Mouse (Mus musculus) embryonic facial prominence, embryonic 13.5 days (tissue): ENCODE measurements around the gene Rasgrf1. TPM values are rescaled to one million over a fixed set of nuclear protein-coding genes. Genes with fewer than 3 reads are reported as not detected.
A peak's percentile ranks its signal among the peaks of the same experiment; 100 is the strongest.

Source experiments
- ATAC-seq: fragments of 200-750 bp; cut with Nextera tagmentation; 2 replicates; pipeline ENCODE4 v1.8.0; 2017; ENCODE audit warnings: low read depth; ENCODE audit not compliant: insufficient number of reproducible peaks, insufficient read depth, low FRiP score, low TSS enrichment
- H3K27ac ChIP-seq: fragments of 300-500 bp; sonication (generic); 2 replicates; pipeline ENCODE4 v1.5.1; 2015; ENCODE audit warnings: moderate library complexity, mild to moderate bottlenecking, inconsistent platforms
- H3K27me3 ChIP-seq: fragments of 300-500 bp; sonication (generic); 2 replicates; pipeline ENCODE4 v1.6.1; 2015; ENCODE audit warnings: mild to moderate bottlenecking, inconsistent platforms
- H3K36me3 ChIP-seq: fragments of 300-500 bp; sonication (generic); 2 replicates; pipeline ENCODE4 v1.6.1; 2015; ENCODE audit warnings: mild to moderate bottlenecking, inconsistent platforms
- H3K4me1 ChIP-seq: fragments of 300-500 bp; sonication (generic); 2 replicates; pipeline ENCODE4 v1.6.1; 2015; ENCODE audit warnings: inconsistent platforms
- H3K4me2 ChIP-seq: fragments of 300-500 bp; sonication (generic); 2 replicates; pipeline ENCODE4 v1.6.1; 2015; ENCODE audit warnings: moderate library complexity, mild to moderate bottlenecking, inconsistent platforms
- H3K4me3 ChIP-seq: fragments of 300-500 bp; sonication (generic); 2 replicates; pipeline ENCODE4 v1.5.1; 2015; ENCODE audit warnings: mild to moderate bottlenecking, inconsistent platforms
- H3K9ac ChIP-seq: fragments of 300-500 bp; sonication (generic); 2 replicates; pipeline ENCODE4 v1.6.1; 2015; ENCODE audit warnings: mild to moderate bottlenecking, inconsistent platforms
- H3K9me3 ChIP-seq: fragments of 300-500 bp; sonication (generic); 2 replicates; pipeline ENCODE4 v1.6.1; 2016; ENCODE audit warnings: inconsistent platforms
- WGBS: fragments of 180-500 bp; shearing (Covaris S2); methylation state at CpG from one replicate; pipeline ENCODE4 v1.1.7; 2015; ENCODE audit warnings: mixed read lengths; 5-methylcytosine and 5-hydroxymethylcytosine counted together
- polyA plus RNA-seq: library from polyadenylated mRNA; unstranded; fragments of >200 nt; fragmentation: Nextera tagmentation; extraction: Ambion mirVana; gene quantifications from 2 replicates; pipeline ENCODE4 v1.2.1, GENCODE M21; 2015

Rasgrf1 gene
- polyA plus RNA-seq, 1 experiment from 2014 or later, result 0.80 TPM

GRCm38 (mm10) chr9:89879574-89879973 is 30.1 kb upstream of the Rasgrf1 start:
- Histone ChIP-seq H3K36me3 (no peaks in the 10 kb centered on the region), H3K9me3 (peaks cover 21% of the 10 kb centered on the region), H3K4me3 (peak overlapping the region; percentile 21; the same call in 1 of the 2 replicates), H3K4me1 (no peaks in the 10 kb centered on the region), H3K27ac (no peak overlapping the region), H3K9ac (no peak overlapping the region), H3K27me3 (peaks cover 65% of the 10 kb centered on the region), H3K4me2 (peak overlapping the region; percentile 44)
- no peak for ATAC-seq
- 61% methylated on average over 31 of the region's 31 CpGs for WGBS

- ATAC-seq, result no peak
- H3K36me3 ChIP-seq, result no peaks in the 10 kb centered on the region
- no peak overlapping the region for H3K4me3 ChIP-seq
- no peak overlapping the region for H3K9ac ChIP-seq
- no peak overlapping the region for H3K27ac ChIP-seq
- H3K4me2 ChIP-seq, result no peak overlapping the region
- 51% methylated on average over 7 of the region's 7 CpGs for WGBS
- no peaks in the 10 kb centered on the region for H3K4me1 ChIP-seq
- peaks cover 21% of the 10 kb centered on the region for H3K9me3 ChIP-seq
- H3K27me3 ChIP-seq, result peaks cover 66% of the 10 kb centered on the region
Observed at GRCm38 (mm10) chr9:89881552-89881951, 28.2 kb upstream of the Rasgrf1 start.

GRCm38 (mm10) chr9:89882583-89882982 is 27.1 kb upstream of the Rasgrf1 start:
- no peaks in the 10 kb centered on the region for H3K4me1 ChIP-seq
- no peak overlapping the region for H3K4me2 ChIP-seq
- no peaks in the 10 kb centered on the region for H3K36me3 ChIP-seq
- no peak overlapping the region for H3K4me3 ChIP-seq
- no peak for ATAC-seq
- H3K27ac ChIP-seq, result no peak overlapping the region
- H3K9ac ChIP-seq, result no peak overlapping the region
- WGBS, result 46% methylated on average over 7 of the region's 7 CpGs
- H3K9me3 ChIP-seq, result peaks cover 21% of the 10 kb centered on the region
- peaks cover 62% of the 10 kb centered on the region for H3K27me3 ChIP-seq

GRCm38 (mm10) chr9:89885701-89886218 is 23.9 kb upstream of the Rasgrf1 start:
- H3K27me3 ChIP-seq, result peaks cover 63% of the 10 kb centered on the region
- H3K9ac ChIP-seq, result no peak overlapping the region
- ATAC-seq, result no peak
- no peaks in the 10 kb centered on the region for H3K4me1 ChIP-seq
- no peaks in the 10 kb centered on the region for H3K36me3 ChIP-seq
- H3K4me3 ChIP-seq, result no peak overlapping the region
- H3K4me2 ChIP-seq, result no peak overlapping the region
- 0 out of 2 replicates have a peak, but pooled peaks cover 7% of the 10 kb centered on the region for H3K9me3 ChIP-seq
- no peak overlapping the region for H3K27ac ChIP-seq
- WGBS, result 34% methylated on average over 7 of the region's 7 CpGs

GRCm38 (mm10) chr9:89891534-89892293 is 18.0 kb upstream of the Rasgrf1 start:
- 68% methylated on average over 10 of the region's 10 CpGs for WGBS
- H3K4me2 ChIP-seq, result no peak overlapping the region
- H3K4me3 ChIP-seq, result no peak overlapping the region
- H3K4me1 ChIP-seq, result no peaks in the 10 kb centered on the region
- no peak overlapping the region for H3K27ac ChIP-seq
- no peaks in the 10 kb centered on the region for H3K9me3 ChIP-seq
- peaks cover 31% of the 10 kb centered on the region for H3K27me3 ChIP-seq
- no peaks in the 10 kb centered on the region for H3K36me3 ChIP-seq
- 0 out of 2 replicates have a peak, but pooled peaks have one; percentile 67 for ATAC-seq
- no peak overlapping the region for H3K9ac ChIP-seq

- Histone ChIP-seq H3K9ac (no peak overlapping the region), H3K27me3 (peaks cover 26% of the 10 kb centered on the region), H3K27ac (no peak overlapping the region), H3K4me3 (no peak overlapping the region), H3K36me3 (no peaks in the 10 kb centered on the region), H3K4me2 (no peak overlapping the region), H3K4me1 (no peaks in the 10 kb centered on the region), H3K9me3 (no peaks in the 10 kb centered on the region)
- ATAC-seq, result no peak
- 89% methylated on average over 5 of the region's 5 CpGs for WGBS
Observed at GRCm38 (mm10) chr9:89892540-89893188, 17.0 kb upstream of the Rasgrf1 start.

- no peak for ATAC-seq
- 28% methylated on average over 14 of the region's 14 CpGs for WGBS
- no peak overlapping the region for H3K27ac ChIP-seq
Observed at GRCm38 (mm10) chr9:89900111-89900824, 9.4 kb upstream of the Rasgrf1 start.

GRCm38 (mm10) chr9:89901184-89901583 is 8.5 kb upstream of the Rasgrf1 start:
- WGBS, result 57% methylated on average over 4 of the region's 4 CpGs
- ATAC-seq, result no peak
- Histone ChIP-seq H3K27me3 (peaks cover 33% of the 10 kb centered on the region), H3K4me2 (no peak overlapping the region), H3K36me3 (no peaks in the 10 kb centered on the region), H3K9me3 (no peaks in the 10 kb centered on the region), H3K9ac (no peak overlapping the region), H3K4me3 (no peak overlapping the region), H3K27ac (no peak overlapping the region), H3K4me1 (no peaks in the 10 kb centered on the region)

More at GRCm38 (mm10) chr9:89900111-89900824, 9.4 kb upstream of the Rasgrf1 start:
- H3K27me3 ChIP-seq, result peaks cover 24% of the 10 kb centered on the region
- no peak overlapping the region for H3K9ac ChIP-seq
- H3K9me3 ChIP-seq, result no peaks in the 10 kb centered on the region
- no peaks in the 10 kb centered on the region for H3K36me3 ChIP-seq
- H3K4me3 ChIP-seq, result no peak overlapping the region
- no peak overlapping the region for H3K4me2 ChIP-seq
- no peaks in the 10 kb centered on the region for H3K4me1 ChIP-seq

GRCm38 (mm10) chr9:89902813-89903212 is 6.9 kb upstream of the Rasgrf1 start:
- H3K4me1 ChIP-seq, result no peaks in the 10 kb centered on the region
- no peaks in the 10 kb centered on the region for H3K36me3 ChIP-seq
- no peak overlapping the region for H3K4me3 ChIP-seq
- no peak overlapping the region for H3K4me2 ChIP-seq
- no peak overlapping the region for H3K27ac ChIP-seq
- H3K9me3 ChIP-seq, result no peaks in the 10 kb centered on the region
- ATAC-seq, result no peak
- H3K9ac ChIP-seq, result no peak overlapping the region
- H3K27me3 ChIP-seq, result peaks cover 50% of the 10 kb centered on the region
- 56% methylated on average over 2 of the region's 2 CpGs for WGBS

GRCm38 (mm10) chr9:89906645-89907044 is 3.1 kb upstream of the Rasgrf1 start:
- peaks cover 76% of the 10 kb centered on the region for H3K27me3 ChIP-seq
- H3K36me3 ChIP-seq, result no peaks in the 10 kb centered on the region
- ATAC-seq, result no peak

GRCm38 (mm10) chr9:89907941-89908340 is 1.8 kb upstream of the Rasgrf1 start:
- Histone ChIP-seq H3K9me3 (no peaks in the 10 kb centered on the region), H3K27ac (no peak overlapping the region), H3K27me3 (peaks cover 81% of the 10 kb centered on the region), H3K4me1 (peaks cover 28% of the 10 kb centered on the region), H3K9ac (no peak overlapping the region), H3K36me3 (no peaks in the 10 kb centered on the region), H3K4me3 (no peak overlapping the region), H3K4me2 (0 out of 2 replicates have a peak overlapping the region, but pooled peaks have one; percentile 94)
- no peak for ATAC-seq

More at GRCm38 (mm10) chr9:89906645-89907044, 3.1 kb upstream of the Rasgrf1 start:
- Histone ChIP-seq H3K9me3 (no peaks in the 10 kb centered on the region), H3K4me2 (no peak overlapping the region), H3K4me1 (peaks cover 28% of the 10 kb centered on the region), H3K27ac (no peak overlapping the region), H3K4me3 (no peak overlapping the region), H3K9ac (no peak overlapping the region)
